Mouse (Mus musculus): ENCODE data around the gene Sgcd. TPM values are rescaled to one million over a fixed set of nuclear protein-coding genes. Genes with fewer than 3 reads are reported as not detected.

Sgcd gene
- polyA plus RNA-seq, 1 experiment from 2014 or later = 0.24 TPM

DNA sequence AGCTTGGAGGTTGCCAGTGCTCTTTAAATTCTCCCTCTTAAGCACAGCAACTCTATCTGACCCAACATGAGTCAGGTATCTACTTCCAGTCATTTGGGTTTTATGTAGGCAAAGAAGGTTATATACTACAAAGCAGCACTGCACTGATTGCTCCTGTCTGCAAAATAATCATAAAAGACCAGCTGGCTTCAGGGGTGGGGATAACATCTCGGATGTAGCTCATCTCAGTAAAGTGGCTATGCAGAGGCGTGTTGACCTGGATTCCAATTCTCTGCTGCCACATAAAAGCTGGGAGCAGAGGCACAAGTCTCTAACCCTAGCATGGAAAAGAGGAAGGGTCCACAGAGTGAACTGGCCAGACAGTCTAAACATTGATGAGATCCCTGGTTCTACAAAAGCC, 71.2 kb downstream of the Sgcd start:
- Histone ChIP-seq H3K27me3 (no peaks in the 10 kb centered on the region), H3K4me3 (replicated peaks) (no peak overlapping the region), H3K4me2 (no peak overlapping the region), H3K4me1 (replicated peaks) (no peaks in the 10 kb centered on the region), H3K9ac (no peak overlapping the region), H3K27ac (replicated peaks) (no peak overlapping the region), H3K36me3 (replicated peaks) (no peaks in the 10 kb centered on the region), H3K9me3 (replicated peaks) (no peaks in the 10 kb centered on the region)
- 42% methylated on average over 2 of the region's 2 CpGs for WGBS (ENCODE audit: insufficient replicate concordance)
- ATAC-seq (ENCODE audit: insufficient read depth) = no peak

DNA sequence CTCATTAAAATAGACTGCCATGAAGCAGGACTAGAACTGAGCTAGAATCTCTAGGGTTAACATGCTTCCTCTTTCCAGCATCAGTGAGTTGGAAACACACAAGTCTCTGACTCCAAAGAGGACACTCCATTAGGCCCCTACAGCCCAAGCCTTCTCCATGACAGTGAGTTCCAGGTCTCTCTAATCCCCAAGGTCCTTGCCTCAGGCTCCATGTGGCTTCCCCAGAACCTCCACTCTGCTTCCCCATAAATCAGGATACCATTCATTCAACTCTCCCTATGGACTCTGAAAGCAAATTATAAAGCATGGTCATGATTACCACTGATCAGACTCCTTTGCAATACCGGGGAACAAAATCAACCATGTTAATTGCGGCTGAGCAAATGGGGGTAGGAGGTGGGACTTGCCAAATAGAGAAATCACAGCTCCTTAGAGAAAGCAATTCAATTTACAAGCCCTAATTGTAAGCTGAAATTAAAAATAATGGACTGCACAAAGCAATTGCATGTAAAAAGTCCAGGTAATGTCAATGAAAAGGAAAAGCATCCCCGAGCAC, 97.1 kb downstream of the Sgcd start:
- Histone ChIP-seq H3K27me3 (no peaks in the 10 kb centered on the region), H3K9me3 (replicated peaks) (no peaks in the 10 kb centered on the region), H3K4me2 (no peak overlapping the region), H3K36me3 (replicated peaks) (no peaks in the 10 kb centered on the region), H3K4me3 (replicated peaks) (no peak overlapping the region), H3K9ac (no peak overlapping the region), H3K4me1 (replicated peaks) (no peaks in the 10 kb centered on the region), H3K27ac (replicated peaks) (no peak overlapping the region)
- 65% methylated on average over 3 of the region's 3 CpGs for WGBS (ENCODE audit: insufficient replicate concordance)
- no peak for ATAC-seq (ENCODE audit: insufficient read depth)

DNA sequence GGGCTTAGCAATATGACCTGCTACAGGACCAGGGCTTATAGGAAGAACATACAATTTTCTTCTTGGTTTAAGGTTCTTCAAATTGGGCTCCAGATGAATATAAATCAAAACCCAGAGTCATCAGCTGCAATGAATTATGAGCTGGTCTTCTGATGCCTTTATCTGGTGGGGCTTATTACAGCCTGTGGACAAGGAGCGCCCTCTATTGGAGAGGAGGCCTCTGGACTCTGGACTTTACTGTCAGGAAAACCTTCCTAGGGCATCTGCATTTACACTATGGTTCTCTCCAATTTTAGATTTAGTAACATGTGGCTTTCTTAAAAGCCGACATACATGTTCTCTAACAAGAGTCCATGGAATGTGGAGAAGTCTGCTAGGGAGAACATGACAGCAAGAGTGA, 98.5 kb downstream of the Sgcd start:
- Histone ChIP-seq H3K4me1 (replicated peaks) (no peaks in the 10 kb centered on the region), H3K9ac (no peak overlapping the region), H3K27me3 (no peaks in the 10 kb centered on the region), H3K4me2 (no peak overlapping the region), H3K9me3 (replicated peaks) (no peaks in the 10 kb centered on the region), H3K4me3 (replicated peaks) (no peak overlapping the region), H3K36me3 (replicated peaks) (no peaks in the 10 kb centered on the region), H3K27ac (replicated peaks) (no peak overlapping the region)
- ATAC-seq (ENCODE audit: insufficient read depth) = no peak
- WGBS (ENCODE audit: insufficient replicate concordance) = 40% methylated on average over 2 of the region's 2 CpGs

DNA sequence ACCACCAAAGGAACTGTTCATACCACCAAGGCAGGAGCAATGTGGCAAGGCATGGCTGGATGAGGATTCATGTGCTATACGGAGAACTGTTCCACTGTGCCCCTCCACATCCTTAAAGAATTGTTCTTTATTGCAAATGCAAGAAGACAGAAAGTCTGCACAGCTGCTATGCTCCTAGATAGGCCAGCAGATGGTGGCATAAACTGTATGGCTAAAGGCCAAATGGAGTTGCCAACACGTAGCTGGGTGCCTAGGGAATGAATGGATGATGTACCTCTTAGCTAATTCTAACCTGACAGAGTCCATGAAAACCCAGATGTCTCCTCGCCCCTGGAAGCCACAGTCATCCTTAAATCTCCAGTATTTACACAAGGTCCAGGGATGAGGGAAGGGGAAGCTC, 103.5 kb downstream of the Sgcd start:
- Histone ChIP-seq H3K27me3 (no peaks in the 10 kb centered on the region), H3K4me3 (replicated peaks) (no peak overlapping the region), H3K9ac (no peak overlapping the region), H3K9me3 (replicated peaks) (no peaks in the 10 kb centered on the region), H3K4me1 (replicated peaks) (no peaks in the 10 kb centered on the region), H3K4me2 (no peak overlapping the region), H3K27ac (replicated peaks) (no peak overlapping the region), H3K36me3 (replicated peaks) (no peaks in the 10 kb centered on the region)
- 39% methylated on average over 3 of the region's 3 CpGs for WGBS (ENCODE audit: insufficient replicate concordance)
- no peak for ATAC-seq (ENCODE audit: insufficient read depth)

DNA sequence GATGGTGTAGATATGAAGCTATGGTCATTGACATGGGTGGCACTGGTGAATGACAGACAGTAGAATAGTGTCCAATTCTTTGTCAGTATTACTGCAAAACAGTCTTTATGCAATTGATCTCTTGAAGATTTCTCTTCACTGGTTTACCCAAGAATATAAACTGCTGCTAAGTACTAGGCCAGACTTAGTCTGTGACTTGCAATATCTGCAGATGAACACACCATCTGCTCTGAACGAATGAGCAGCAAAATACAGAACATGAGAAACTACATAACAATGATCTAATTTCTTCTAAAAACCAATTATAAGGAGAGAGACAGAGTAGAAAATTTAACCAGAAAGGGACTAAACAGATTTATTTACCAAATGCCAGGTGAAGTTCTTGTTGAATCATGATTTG, 105.2 kb downstream of the Sgcd start:
- WGBS (ENCODE audit: insufficient replicate concordance) = 56% methylated on average over 1 of the region's 1 CpGs
- H3K4me1 ChIP-seq (replicated peaks) = no peaks in the 10 kb centered on the region
- no peak for ATAC-seq (ENCODE audit: insufficient read depth)
- no peaks in the 10 kb centered on the region for H3K9me3 ChIP-seq (replicated peaks)
- H3K36me3 ChIP-seq (replicated peaks) = no peaks in the 10 kb centered on the region
- no peaks in the 10 kb centered on the region for H3K27me3 ChIP-seq
- no peak overlapping the region for H3K9ac ChIP-seq
- no peak overlapping the region for H3K27ac ChIP-seq (replicated peaks)
- no peak overlapping the region for H3K4me3 ChIP-seq (replicated peaks)
- H3K4me2 ChIP-seq = no peak overlapping the region

DNA sequence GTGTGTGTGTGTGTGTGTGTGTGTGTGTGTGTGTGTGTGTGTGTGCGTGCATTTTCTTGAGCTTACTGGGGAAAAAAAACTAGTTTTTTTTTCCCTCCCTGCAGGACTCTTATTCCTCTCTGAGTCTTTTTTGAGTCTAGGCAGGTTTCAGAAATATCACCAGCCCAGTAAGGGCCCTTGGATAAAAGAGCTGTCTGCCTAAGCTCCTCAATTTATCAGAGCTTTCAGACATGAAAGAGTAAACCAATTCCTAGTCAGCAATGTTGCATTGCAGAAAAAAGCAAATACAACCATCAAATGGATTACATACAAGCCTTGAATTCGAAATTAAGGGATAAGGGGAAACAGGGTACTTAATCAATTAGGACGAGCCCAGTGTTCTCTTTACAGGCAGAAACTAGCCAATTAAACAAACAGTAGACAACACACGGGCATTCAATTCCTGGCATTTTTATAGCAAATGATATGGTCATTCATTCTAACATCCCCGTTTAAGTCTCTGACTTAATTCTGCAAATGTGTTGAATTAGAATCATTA, 112.1 kb downstream of the Sgcd start:
- Histone ChIP-seq H3K27me3 (no peaks in the 10 kb centered on the region), H3K4me3 (replicated peaks) (no peak overlapping the region), H3K9me3 (replicated peaks) (no peaks in the 10 kb centered on the region), H3K27ac (replicated peaks) (no peak overlapping the region), H3K4me1 (replicated peaks) (no peaks in the 10 kb centered on the region), H3K36me3 (replicated peaks) (no peaks in the 10 kb centered on the region), H3K4me2 (no peak overlapping the region), H3K9ac (no peak overlapping the region)
- 45% methylated on average over 4 of the region's 5 CpGs for WGBS (ENCODE audit: insufficient replicate concordance)
- ATAC-seq (ENCODE audit: insufficient read depth) = no peak

DNA sequence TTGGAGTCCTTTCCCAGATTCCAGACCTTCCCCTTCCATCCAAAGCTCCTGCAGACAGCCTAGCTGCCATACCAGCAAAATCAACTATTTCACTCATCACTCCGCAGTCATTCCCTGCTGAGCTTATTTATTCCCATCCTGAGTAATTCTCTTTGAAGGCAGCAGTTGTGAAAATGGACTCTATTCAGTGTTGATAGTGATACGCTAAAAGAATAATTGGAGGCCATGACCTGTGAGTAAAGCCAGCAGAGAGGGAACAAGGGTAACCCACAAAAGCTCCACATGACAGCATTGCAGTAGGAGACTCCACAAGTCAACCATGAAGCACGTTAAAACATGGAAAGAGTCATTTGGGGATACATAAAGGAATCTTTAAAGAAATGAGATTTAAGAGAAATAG, 142.9 kb downstream of the Sgcd start:
- H3K4me2 ChIP-seq = no peak overlapping the region
- 45% methylated on average over 3 of the region's 3 CpGs for WGBS (ENCODE audit: insufficient replicate concordance)
- no peak overlapping the region for H3K9ac ChIP-seq
- no peaks in the 10 kb centered on the region for H3K36me3 ChIP-seq (replicated peaks)
- no peaks in the 10 kb centered on the region for H3K27me3 ChIP-seq
- H3K4me3 ChIP-seq (replicated peaks) = no peak overlapping the region
- no peaks in the 10 kb centered on the region for H3K4me1 ChIP-seq (replicated peaks)
- no peaks in the 10 kb centered on the region for H3K9me3 ChIP-seq (replicated peaks)
- no peak for ATAC-seq (ENCODE audit: insufficient read depth)
- H3K27ac ChIP-seq (replicated peaks) = no peak overlapping the region

DNA sequence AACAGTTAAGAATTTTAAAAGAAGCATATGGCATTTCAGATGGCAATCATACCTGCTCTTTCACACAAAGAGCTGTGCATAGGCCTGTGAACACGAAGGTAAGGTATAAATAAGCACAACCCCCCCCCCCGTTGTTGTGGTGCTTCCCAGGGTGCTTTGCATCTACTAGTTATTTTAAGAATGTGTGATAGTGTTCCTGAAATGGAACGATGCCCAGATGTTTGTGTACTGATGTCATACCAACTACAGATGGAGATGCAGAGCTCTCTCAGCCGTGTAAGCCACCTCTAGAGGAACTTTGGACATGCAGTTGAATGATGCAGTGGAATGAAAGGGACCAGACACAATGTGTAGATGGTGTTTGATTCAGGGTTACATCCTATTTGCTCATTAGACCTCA, 155.5 kb downstream of the Sgcd start:
- 36% methylated on average over 4 of the region's 4 CpGs for WGBS (ENCODE audit: insufficient replicate concordance)
- no peak for ATAC-seq (ENCODE audit: insufficient read depth)

DNA sequence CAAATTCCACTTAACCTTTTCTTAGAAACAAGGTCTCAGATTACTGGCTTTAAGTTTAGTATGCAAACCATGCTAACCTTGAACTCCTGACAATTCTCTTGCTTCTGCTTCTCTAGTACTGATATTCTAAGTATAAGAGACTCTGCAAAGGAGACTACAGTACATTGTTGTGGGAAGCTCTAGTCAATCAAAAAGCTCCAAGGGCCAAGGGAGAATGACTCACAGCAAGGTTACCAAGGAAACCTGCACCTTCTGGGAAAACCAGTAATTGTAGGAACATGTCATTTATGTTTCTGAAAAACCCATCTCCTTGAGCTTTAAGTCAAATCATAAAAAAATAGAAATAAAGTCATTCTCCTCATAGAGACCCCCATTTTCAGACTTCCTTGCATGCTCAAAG, 178.5 kb downstream of the Sgcd start:
- H3K27me3 ChIP-seq = no peaks in the 10 kb centered on the region
- no peak overlapping the region for H3K4me3 ChIP-seq (replicated peaks)
- no peak for ATAC-seq (ENCODE audit: insufficient read depth)
- no peak overlapping the region for H3K4me2 ChIP-seq
- H3K36me3 ChIP-seq (replicated peaks) = no peaks in the 10 kb centered on the region
- H3K27ac ChIP-seq (replicated peaks) = no peak overlapping the region
- H3K4me1 ChIP-seq (replicated peaks) = no peaks in the 10 kb centered on the region
- no peaks in the 10 kb centered on the region for H3K9me3 ChIP-seq (replicated peaks)
- H3K9ac ChIP-seq = no peak overlapping the region

More for the DNA sequence above, 155.5 kb downstream of the Sgcd start:
- H3K4me2 ChIP-seq = no peak overlapping the region
- H3K9me3 ChIP-seq (replicated peaks) = no peaks in the 10 kb centered on the region
- no peak overlapping the region for H3K9ac ChIP-seq
- H3K36me3 ChIP-seq (replicated peaks) = no peaks in the 10 kb centered on the region
- H3K27ac ChIP-seq (replicated peaks) = no peak overlapping the region
- H3K4me1 ChIP-seq (replicated peaks) = no peaks in the 10 kb centered on the region
- H3K4me3 ChIP-seq (replicated peaks) = no peak overlapping the region
- no peaks in the 10 kb centered on the region for H3K27me3 ChIP-seq

DNA sequence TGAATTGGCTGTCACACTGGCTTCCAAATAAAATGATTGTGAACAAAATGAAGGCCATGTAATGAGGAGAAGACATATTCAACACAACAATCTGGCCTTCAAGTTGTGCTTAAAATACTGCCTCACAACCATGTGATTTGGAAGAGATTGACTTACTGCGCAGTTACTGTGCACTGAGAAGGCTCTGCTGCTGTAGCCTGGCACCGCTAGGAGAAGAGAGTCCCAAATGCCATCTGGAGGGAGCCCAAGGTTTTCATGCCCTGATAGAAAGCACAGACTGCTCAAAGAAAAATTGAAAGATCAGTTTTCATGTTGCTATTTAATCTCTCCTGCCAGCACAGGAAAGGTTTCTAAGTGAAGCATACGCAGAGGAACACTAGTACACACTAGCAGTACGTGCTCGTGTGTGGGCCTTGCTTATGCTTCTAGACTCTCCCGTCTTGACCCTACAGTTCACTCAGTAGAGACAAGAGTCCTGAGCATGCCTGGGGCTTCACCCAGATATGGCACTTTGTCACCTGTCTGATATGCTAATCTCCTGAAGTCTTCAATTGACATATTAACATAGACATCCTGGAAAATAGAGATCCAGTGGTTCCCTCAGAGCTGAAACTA, 184.6 kb downstream of the Sgcd start:
- no peaks in the 10 kb centered on the region for H3K27me3 ChIP-seq
- no peaks in the 10 kb centered on the region for H3K36me3 ChIP-seq (replicated peaks)
- 68% methylated on average over 6 of the region's 6 CpGs for WGBS (ENCODE audit: insufficient replicate concordance)
- no peak overlapping the region for H3K9ac ChIP-seq
- H3K4me1 ChIP-seq (replicated peaks) = no peaks in the 10 kb centered on the region
- no peak overlapping the region for H3K4me2 ChIP-seq
- H3K27ac ChIP-seq (replicated peaks) = no peak overlapping the region
- no peak for ATAC-seq (ENCODE audit: insufficient read depth)
- H3K4me3 ChIP-seq (replicated peaks) = no peak overlapping the region
- no peaks in the 10 kb centered on the region for H3K9me3 ChIP-seq (replicated peaks)

DNA sequence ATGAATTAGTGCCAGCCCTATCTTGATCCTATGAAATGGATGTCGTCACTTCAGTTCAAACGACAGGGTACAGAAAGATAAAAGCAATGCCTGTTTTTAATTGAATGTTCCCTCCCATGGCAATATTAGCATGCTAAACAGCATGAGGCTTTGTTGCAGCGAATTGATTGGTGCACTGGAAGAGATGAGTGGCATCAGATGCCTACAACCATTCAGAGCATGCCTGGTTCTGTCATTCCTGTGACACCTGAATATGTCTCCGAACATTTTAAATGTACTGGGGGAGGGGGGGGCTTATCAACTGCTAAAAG, 210.9 kb downstream of the Sgcd start:
- 32% methylated on average over 4 of the region's 4 CpGs for WGBS (ENCODE audit: insufficient replicate concordance)
- H3K9ac ChIP-seq = no peak overlapping the region
- no peak overlapping the region for H3K27ac ChIP-seq (replicated peaks)
- H3K27me3 ChIP-seq = no peaks in the 10 kb centered on the region
- no peaks in the 10 kb centered on the region for H3K36me3 ChIP-seq (replicated peaks)
- H3K9me3 ChIP-seq (replicated peaks) = no peaks in the 10 kb centered on the region
- H3K4me3 ChIP-seq (replicated peaks) = no peak overlapping the region
- no peak for ATAC-seq (ENCODE audit: insufficient read depth)
- no peak overlapping the region for H3K4me2 ChIP-seq
- H3K4me1 ChIP-seq (replicated peaks) = no peaks in the 10 kb centered on the region
